Mouse (Mus musculus) cerebellum, adult 11-12 months (tissue): ENCODE data around the gene E2f4.

Experiments used
- DNase-seq: peaks from one replicate; pipeline ENCODE4 v3.0.0; 2022

E2f4 gene

DNA sequence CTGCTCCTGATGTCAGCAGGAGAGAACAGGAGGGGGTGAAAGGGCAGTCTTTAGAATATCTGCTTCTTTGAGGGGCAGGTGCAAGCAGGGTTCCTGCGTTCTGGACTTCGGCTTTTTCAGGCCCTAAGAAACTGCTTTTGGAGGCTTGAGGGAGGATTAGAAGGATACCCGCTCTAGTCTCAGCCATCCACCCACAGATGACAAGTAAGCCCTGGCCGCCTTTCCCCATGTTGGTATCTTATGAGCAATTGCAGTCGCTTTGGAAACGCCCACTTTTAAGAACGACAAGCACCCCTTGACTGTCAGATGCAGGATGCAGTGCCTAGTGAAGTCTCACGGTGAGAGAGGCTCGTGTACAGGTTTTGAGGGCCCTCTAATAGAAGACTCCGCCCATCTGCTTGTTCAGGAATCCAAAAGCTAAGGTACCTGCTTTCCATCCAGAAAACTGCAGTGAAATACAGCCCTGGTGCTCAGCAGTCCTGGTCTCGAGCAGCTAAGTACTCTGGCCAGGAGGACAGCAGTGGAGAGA, 21.3 kb downstream of the E2f4 start:
- DNase-seq = no peak

DNA sequence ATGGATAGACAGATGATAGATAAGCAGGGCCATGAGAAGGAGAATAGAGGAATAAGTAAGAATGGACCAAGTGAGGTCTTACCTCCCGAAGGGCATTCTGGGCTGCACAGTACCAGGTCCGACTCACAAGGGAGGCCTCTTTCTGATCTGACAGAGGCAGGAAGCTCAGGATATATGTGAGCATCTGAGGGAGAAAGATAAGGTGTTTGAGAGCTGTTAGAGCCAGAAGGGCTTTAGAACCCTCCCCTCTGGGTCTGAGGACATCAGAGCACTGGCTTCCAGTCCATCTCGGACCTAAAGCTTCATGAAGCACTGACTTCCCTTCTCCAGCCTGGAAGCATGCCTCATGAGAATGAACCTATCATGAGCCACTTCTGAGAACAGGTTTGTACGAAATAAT, 25.7 kb downstream of the E2f4 start:
- DNase-seq = no peak

DNA sequence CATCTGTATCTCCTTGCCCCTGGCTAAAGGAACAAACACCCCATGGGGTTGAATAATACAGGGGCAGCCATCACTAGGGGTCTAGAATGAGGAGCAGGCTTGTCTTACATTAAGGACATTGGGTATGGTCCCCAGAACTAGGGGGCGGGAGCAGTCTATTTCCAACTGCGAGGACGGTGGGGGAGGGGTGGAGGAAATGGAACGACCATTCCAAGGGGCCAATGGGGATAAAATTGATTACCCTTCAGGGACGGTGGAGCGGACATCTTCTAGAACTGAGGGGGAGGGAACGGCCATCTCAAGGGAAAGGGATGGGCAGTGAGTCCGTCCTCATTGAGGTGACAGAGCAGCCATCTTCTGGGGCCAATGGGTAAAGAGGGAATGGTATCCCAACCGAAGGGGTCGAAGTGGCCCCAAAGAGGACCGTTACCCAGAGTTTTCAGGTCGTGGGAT, 28.2 kb downstream of the E2f4 start:
- DNase-seq = peak; percentile 51

DNA sequence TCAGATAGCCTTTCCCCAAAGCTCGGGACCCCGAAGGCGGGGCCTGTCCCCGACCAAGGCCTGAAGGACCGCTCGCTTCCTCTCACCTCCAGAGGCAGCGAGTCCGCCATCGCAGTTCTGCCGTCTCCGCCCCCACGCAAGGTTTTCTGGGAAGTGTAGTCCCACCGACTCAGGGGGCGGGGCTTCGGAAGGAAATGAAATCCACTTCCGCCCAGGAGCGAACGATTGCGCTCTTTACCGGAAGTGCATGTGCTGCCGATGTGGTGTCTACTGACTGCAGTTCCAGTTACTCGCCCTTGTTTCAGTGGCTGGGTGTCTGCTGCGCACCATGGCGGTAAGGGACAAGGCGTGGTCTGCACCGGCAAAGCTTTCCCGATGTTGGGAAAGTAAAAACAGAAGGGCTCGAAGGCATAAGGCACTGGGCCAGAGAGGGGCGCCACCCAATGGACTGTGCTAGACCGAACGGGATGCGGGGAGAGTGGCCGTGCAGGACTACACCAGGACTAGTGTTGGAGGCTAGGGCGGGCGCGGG, 28.7 kb downstream of the E2f4 start, which contains the start of the genes Lrrc29 and Tmem208:
Gene Lrrc29, minus strand, starts transcription at position 138 of the 532 bp plus-strand sequence.
Gene Tmem208, plus strand, starts transcription at position 214 of the 532 bp plus-strand sequence.
- peak; percentile 97 for DNase-seq

DNA sequence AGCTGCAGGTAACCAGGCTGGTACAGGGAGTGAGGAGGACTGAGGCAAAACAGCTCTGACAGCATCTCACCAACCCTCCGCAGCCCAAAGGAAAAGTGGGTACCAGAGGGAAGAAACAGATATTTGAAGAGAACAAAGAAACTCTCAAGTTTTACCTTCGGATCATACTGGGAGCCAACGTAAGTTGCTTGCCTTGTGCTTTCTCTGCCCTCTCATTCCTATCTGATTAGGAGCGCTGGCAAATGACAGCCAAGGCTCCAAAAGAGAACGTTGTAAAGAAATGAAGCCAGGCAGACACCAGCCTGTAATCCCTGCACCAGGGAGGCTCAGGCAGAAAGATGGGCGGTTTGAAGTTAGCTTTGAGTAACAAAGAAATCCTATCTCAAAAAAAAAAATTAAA, 29.5 kb downstream of the E2f4 start:
- DNase-seq = no peak

DNA sequence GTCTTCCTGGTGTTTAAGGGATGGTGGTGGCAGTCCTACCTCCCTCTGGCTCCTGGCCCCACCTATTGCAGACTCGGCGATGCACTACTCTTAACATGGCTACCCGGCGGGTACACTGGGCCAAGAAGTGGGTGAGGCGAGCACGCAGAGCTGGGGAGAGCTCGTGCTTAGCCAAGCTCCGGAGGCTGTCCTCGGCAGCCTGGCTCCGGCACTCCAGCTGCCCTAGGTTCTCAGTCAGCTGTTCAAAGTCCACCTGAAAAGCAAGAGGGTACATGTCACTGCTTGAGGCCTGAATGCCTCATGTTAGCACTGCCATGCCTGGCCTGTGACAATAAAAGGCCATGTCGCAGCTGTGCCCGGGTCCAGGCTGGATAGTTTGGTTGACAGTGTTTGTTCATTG, 32.9 kb downstream of the E2f4 start:
- no peak for DNase-seq

DNA sequence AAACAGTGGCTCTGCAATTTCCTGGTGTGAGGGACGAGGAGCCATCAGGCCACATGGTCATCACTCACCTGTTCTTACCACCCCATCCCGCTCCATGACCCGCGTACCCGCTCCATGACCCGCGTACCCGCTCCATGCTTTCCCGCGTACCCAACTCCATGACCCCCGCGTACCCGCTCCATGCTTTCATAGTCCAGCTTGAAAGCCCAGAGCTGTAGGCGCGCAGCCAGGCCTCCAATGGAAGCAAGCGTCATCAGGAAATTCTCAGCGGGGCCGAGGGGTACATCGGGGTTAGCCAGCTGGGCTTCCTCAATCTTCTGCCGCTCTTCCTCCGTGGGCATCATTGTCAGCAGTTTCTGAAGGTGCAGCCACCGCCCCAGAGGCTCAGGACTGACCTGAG, 34.0 kb downstream of the E2f4 start:
- DNase-seq = no peak

DNA sequence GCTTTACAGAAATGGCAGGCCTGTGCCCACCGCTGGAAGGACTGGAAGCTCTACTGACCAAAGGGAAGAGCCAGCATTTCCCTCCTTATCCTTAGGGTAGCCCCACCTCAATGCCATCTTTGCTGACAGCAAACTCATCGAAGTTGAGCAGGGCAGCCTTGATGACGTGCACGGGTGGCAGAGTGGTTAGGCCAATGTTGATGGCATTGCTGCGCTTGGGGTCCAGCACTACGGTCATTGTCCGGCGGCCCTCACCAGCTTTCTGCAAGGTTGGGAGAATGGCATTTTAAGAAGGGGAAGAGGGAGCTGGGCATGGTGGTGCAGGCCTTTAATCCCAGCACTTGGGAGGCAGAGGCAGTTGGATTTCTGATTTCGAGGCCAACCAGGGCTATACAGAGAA, 34.5 kb downstream of the E2f4 start:
- no peak for DNase-seq

DNA sequence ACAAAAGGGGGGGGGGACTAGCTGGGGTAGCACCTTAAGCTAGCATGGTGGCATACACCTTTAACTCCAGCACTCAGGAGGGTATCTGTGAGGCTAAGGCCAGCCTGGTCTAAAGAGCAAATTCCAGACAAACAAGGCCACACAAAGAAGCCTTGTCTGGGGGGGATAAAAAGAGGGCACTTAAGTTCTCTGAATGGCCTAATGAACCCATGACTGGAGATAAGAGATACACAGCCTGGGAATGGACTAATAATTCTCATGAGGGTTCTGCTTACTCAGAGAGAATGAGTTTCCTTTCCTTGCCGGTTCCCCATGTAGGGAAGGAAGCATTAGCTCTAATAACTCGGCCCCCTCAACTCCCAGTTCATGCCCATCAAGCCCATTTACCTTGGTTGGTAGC, 35.1 kb downstream of the E2f4 start:
- DNase-seq = no peak

DNA sequence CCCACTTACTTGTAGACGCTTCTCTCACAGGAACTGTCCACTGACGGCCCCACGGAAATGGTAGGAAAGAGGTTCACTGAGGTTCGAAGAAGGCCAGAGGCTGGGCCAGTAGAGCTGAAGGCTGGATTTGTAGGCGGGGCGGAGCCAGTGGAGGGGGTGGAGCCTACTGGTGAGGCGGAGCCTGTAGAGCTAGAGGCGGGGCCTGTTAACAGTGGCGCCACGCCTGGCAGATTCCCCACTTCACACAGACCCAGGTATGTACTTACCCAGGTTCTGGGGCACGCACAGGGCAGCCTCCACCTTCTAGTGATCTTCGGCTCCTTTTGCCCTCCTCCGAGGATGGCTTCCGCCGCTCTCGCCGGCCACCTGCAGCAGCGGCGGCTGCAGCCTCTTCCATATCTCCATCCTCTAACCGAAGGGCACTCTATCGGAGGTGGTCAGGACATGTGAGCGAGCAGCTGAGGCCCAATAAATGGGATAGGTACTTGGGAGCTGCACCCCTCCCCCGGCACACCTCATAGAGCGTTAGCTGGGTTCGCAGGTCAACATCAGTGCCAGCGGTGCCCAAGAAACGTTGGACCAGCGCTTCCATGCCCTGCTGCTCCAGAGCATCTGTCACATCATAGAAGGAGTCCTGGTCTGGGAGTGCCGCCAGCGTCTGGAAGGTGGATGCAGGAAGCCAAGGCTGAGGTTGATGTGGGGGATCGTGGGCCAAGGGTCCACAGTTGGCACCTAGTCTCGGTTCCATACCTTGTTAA, 39.1 kb downstream of the E2f4 start:
- DNase-seq = no peak

DNA sequence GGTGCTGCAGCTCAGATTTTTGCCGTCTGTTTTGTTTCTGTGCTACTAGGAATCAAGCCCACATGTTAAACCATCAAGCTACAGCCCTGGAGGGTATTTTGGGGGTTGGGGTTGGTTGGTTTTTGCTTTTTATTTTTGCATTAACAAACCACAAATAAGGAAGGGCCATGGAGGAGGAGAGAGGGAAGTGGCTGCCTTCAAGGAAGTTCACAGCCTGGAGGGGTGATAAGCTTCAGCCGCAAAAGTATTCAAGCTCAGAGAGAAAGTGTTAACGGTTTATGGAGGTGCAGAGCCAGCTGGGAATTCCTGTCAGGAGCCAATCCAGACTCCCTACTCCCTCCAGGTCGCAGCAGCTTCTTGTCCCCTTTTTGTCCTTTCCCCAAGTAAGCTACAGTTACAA, 41.5 kb downstream of the E2f4 start:
- DNase-seq = no peak

DNA sequence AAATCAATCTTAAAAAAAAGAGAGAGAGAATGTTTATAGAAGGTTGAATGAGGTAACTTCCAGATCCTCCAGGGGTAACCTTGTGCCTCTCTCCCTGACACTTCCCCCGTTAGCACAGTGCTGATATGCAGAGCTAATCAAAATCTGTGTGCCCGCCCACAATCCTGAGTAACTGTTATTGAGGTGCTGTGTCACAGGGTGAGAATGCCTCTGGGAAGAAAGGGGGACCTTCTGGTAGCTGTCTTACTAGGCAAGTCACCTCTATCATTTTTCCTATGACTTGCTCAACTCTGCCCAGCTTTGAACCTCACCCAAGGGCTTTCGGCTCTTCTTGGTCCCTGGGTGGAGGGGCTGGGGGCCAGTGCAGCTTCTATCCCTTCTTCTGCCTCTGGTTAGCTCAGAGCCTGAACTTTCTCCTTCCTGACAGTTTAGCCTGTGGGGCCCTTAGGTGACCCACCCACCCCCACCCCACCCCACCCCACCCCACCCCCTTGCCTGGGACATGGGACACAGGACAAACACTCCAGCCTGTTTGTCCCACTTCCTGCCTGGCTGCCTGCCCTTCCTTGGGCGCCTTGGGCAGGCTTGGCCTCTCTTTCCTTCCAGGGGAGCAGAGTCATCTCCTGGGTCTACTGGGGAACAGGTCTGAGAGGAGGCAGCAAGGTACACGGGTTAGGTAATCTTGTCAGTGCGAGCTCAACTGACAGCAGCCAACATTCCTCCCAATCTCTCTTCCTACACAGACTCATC, 42.6 kb downstream of the E2f4 start:
- no peak for DNase-seq

DNA sequence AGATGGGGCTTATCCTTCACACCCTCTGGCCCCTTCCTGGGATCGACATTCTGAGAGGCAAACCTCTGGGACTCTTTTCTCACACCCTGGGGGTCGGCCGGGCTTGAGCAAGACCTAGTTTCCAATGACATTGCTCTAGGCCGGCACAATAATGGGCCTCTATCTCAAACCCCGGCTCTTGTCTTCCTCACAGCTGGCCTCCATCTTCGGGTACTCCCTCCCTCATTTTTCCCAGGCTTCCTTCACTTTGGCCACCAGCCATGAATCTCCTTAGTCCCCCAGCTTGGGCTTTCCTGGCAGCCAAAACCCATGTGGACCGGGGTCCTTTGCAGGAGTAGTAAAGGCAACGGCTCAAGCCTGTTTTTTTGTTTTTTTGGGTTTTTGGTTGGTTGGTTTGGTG, 43.9 kb downstream of the E2f4 start:
- DNase-seq = peak; percentile 16

DNA sequence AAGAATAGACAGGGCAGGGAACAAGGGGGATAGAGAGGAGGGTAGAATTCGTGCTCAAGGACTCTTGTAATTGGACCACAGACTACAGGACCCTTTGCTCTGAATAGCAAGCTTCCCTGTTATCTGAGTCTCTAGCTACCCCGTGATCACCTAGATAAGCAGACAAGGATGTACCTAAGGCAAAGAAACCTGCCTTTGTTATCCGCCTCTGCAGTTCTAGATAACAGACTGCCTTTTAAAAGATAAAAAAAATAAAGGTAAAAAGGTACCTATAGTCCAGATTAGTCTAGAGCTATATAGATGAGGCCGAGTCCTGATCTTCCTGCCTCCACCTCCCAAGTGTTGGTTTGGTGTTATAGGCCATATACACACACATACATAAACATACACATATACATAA, 45.3 kb downstream of the E2f4 start:
- no peak for DNase-seq

DNA sequence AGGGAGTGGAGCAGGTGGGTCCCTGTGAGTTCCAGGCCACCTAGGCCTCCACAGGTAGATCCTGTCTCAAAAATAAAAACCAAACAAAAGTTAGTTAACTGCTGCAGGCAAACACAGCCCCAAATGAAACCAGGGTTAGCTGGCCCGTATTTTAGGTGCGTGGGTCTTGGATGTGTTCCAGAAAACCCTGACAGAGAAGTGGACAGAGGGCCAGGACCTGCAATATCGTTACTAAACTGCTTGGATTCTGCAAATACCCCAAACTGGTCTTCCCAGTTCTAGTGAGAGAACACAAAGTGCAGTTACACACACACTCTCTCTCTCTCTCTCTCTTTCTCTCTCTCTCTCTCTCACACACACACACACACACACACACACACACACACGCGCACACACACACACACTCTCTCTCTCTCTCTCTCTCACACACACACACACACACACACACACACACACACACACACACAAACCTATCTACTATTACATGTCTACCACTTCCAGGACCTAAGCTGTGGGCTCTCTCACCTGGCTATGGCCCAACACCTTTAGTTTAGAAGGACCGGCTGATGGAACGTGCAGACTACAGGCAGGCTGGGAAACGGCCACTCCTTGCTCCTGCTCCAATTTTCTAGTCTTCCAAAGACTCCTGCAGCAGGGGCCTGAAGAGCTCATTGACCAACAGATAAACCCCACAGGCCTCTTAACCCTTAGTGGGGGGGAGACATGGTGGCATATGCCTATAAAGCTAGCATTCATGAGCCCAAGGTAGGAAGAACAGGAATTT, 46.5 kb downstream of the E2f4 start:
- DNase-seq = no peak

DNA sequence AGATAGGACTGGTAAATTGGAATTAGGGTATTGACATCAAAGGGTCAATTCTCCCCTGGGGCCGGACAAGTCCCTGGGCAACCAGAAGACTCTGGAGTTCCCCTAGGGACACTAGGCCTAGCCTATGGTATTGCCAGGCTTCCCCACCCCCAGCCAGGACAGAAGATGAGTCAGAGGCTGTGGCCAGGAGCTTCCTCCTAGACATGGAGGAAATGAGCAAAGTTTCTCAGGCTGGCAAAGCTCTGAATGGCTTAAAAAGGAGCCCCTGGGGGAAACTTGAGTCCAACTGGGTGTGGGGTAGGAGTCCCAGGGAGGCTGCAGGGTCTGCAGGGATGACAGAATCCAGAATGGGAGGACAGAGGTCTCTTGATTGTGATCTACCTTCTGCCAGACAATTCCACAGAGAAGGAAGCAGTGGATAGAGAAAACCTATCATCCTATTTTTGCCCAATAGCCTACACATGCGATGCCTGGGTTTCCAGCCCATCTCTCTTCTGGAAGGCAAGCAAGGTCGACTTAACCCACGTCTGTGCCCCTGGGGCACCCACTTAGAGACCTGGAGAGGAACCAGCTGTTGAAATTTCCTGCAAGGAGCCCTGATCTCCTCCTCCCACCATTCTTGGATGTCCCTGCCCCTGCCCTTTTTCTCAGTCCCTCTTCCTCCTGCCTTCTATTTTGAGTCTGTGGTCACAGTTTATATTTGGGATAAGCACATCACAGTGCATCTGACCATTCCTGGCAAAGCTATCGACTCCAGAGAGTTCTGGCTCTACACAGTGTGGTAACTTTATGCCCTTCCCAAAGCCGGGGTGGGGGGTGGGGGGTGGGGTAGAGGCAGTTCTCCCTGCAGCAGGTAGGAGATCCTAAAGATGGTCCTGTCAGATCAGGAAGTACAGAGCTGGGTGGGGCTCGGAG, 47.9 kb downstream of the E2f4 start:
- no peak for DNase-seq

DNA sequence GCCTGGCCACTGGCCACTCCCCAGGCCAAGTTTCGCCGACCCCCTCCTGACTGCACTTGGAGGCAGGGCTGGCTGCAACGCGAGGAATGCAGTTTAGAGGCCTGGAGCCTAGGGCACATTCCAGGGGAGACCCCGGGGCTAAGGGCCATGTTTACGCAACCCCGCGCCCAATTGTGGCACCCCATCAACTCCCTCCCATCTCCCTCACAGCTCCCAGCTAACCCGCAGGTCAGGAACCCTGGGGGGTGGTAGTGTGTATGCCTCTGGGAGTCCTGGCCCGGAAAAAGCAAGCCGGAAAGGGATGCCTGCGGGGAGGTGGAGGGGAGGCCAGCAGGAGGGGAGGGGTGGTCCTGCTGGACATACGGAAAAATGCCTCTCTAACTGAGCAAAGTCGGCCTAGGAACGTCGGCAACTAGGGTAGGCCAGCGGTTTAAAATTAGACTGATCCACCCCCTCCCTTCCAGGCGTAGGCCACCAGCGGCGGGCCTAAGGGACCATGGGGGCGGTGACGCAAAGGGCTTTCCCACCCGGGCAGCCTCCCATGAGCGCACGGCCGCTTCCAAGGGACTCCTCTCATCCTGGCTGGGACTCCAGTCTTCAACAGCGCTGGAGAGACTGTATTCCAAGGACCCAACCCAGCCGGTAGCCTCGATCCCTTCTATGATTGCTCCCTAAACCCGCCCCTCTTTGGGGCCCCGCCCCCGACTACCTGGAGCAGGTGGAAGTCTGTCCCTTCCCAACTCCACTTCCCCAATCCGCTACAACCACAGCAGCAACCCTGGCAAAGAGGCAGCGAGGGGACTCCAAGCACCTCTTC, 49.4 kb downstream of the E2f4 start:
- peak; percentile 72 for DNase-seq

DNA sequence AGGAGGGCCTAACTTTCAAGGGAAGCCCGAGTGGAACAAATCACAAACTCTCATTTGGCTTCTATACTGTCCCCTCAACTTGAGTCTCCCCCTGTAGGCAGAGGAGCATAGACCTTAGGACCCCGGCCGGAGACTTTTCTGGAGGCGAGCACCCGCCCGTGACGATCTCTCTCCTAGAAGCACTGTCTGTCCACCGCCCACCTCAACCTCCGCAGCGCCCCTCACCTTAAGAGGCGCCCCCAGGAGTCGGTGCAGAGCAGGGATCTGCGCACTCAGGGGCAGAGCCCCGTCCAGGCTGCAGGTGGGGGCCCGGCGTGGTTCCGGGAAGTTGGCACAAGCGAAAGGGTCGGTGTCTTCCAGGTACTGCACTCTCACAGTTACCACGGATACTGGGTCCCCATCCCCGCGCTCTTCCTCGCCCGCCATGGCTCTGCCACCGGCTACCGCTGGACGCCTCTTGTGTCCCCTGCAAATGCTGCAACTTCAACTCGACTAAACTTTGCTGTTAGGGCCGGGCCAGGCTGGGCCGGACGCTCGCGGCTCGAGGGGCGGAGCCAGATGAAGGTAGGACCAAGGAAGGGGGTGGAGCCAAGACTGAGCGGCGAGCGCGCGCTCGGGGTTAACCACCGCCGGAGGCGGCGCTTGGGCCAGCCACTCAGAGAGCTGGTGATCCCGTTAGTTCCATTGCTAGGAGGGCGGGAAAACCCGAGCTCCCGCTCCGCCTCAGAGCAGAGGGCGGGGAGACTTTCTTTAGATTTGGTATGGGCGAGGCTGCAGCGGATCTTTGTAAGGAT, 50.2 kb downstream of the E2f4 start, which contains the start of gene Fhod1:
Gene Fhod1, minus strand, starts transcription at position 526 of the 794 bp plus-strand sequence.
- peak; percentile 95 for DNase-seq

DNA sequence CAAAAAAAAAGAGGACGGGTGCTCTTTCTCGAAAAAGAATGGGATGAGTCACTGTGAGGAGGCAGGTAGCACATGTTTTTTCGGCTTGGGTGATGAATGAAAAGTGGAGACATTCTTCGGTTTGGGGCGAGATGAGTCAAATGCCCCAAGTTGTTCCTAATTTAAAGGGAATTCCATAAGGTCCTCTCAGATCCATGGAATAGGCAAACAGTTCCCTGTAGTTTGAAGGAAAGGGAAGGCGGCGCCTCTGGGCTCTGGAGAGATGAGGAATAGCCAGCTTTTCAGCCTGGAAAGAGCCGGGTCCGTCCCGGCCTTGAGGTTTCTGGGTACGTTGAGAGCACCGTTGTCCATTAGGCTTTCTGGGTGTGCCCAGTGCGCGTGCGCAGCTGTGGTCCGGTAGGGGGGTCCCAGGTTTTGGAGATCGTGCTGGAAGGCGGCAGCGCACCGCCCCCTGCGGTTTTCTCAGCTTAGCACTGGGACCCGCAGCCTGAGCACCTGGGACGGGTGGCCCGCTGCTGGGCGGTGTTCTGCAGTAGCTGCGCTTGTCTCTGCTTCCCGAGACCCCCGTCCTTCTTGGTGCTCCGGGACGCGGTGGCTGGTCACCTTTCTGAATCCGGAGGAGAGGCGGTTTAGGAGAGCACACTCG, 51.1 kb downstream of the E2f4 start, which contains the start of gene Slc9a5:
Gene Slc9a5, plus strand, starts transcription at position 394 of the 646 bp plus-strand sequence.
- DNase-seq = peak; percentile 81
